Mouse (Mus musculus) hindbrain, embryonic 15.5 days (tissue): ENCODE measurements at regions not wholly inside any gene's neighbourhood (a gene's known extent, or its start where the extent isn't known, plus 50 kb on each side); places are given as distances from the start of the nearest gene placed in this dataset.

ENCODE experiments used
- ATAC-seq: fragments of 200-750 bp; cut with Nextera tagmentation; 2 replicates; pipeline ENCODE4 v1.8.0; 2017; ENCODE audit warnings: low read depth, moderate number of reproducible peaks, moderate TSS enrichment; ENCODE audit not compliant: low FRiP score
- H3K27ac ChIP-seq: fragments of 300-500 bp; sonication (generic); replicated peaks from 2 replicates; pipeline ENCODE4 v1.5.1; 2015; ENCODE audit warnings: mild to moderate bottlenecking, inconsistent platforms
- H3K27me3 ChIP-seq: fragments of 300-500 bp; sonication (generic); 2 replicates; pipeline ENCODE4 v1.6.1; 2015; ENCODE audit warnings: control low read depth, inconsistent platforms
- H3K36me3 ChIP-seq: fragments of 300-500 bp; sonication (generic); 2 replicates; pipeline ENCODE4 v1.6.1; 2015; ENCODE audit warnings: control low read depth, inconsistent platforms
- H3K4me1 ChIP-seq: fragments of 300-500 bp; sonication (generic); replicated peaks from 2 replicates; pipeline ENCODE4 v1.6.1; 2015; ENCODE audit warnings: control low read depth, inconsistent platforms
- H3K4me2 ChIP-seq: fragments of 300-500 bp; sonication (generic); 2 replicates; pipeline ENCODE4 v1.6.1; 2015; ENCODE audit warnings: moderate library complexity, mild to moderate bottlenecking, inconsistent platforms
- H3K4me3 ChIP-seq: fragments of 300-500 bp; sonication (generic); 2 replicates; pipeline ENCODE4 v1.5.1; 2015; ENCODE audit warnings: mild to moderate bottlenecking, inconsistent platforms
- H3K9ac ChIP-seq: fragments of 300-500 bp; sonication (generic); 2 replicates; pipeline ENCODE4 v1.6.1; 2015; ENCODE audit warnings: inconsistent platforms
- H3K9me3 ChIP-seq: fragments of 300-500 bp; sonication (generic); 2 replicates; pipeline ENCODE4 v1.6.1; 2016; ENCODE audit warnings: control low read depth, inconsistent platforms
- WGBS: fragments of 180-500 bp; shearing (Covaris S2); methylation state at CpG from one replicate; pipeline ENCODE4 v1.1.7; 2015; 5-methylcytosine and 5-hydroxymethylcytosine counted together

- H3K27me3 ChIP-seq, result no peaks in the 10 kb centered on the region
- H3K9ac ChIP-seq, result no peak overlapping the region
- H3K36me3 ChIP-seq, result no peaks in the 10 kb centered on the region
- WGBS, result 71% methylated on average over 1 of the region's 1 CpGs
- no peaks in the 10 kb centered on the region for H3K9me3 ChIP-seq
- H3K4me1 ChIP-seq, result no peaks in the 10 kb centered on the region
- no peak overlapping the region for H3K4me2 ChIP-seq
- H3K4me3 ChIP-seq, result no peak overlapping the region
- no peak for ATAC-seq
- H3K27ac ChIP-seq, result no peak overlapping the region
Observed at GRCm38 (mm10) chr8:64472801-64473270, 220.0 kb downstream of the Cpe start.

- H3K9ac ChIP-seq, result no peak overlapping the region
- no peaks in the 10 kb centered on the region for H3K9me3 ChIP-seq
- H3K27me3 ChIP-seq, result no peaks in the 10 kb centered on the region
- no peaks in the 10 kb centered on the region for H3K36me3 ChIP-seq
- 81% methylated on average over 4 of the region's 4 CpGs for WGBS
- H3K4me2 ChIP-seq, result no peak overlapping the region
- H3K27ac ChIP-seq, result no peak overlapping the region
- no peak overlapping the region for H3K4me3 ChIP-seq
- no peaks in the 10 kb centered on the region for H3K4me1 ChIP-seq
- ATAC-seq, result no peak
Observed at GRCm38 (mm10) chr8:64461136-64461535, 231.7 kb downstream of the Cpe start.

GRCm38 (mm10) chr8:64456970-64457369 lies 235.9 kb downstream of the Cpe start:
- H3K27ac ChIP-seq, result no peak overlapping the region
- H3K36me3 ChIP-seq, result no peaks in the 10 kb centered on the region
- H3K4me2 ChIP-seq, result no peak overlapping the region
- H3K9ac ChIP-seq, result no peak overlapping the region
- no peaks in the 10 kb centered on the region for H3K9me3 ChIP-seq
- 59% methylated on average over 5 of the region's 5 CpGs for WGBS
- H3K4me1 ChIP-seq, result no peaks in the 10 kb centered on the region
- H3K27me3 ChIP-seq, result no peaks in the 10 kb centered on the region
- no peak for ATAC-seq
- H3K4me3 ChIP-seq, result no peak overlapping the region

GRCm38 (mm10) chr8:64454736-64455135 lies 238.1 kb downstream of the Cpe start:
- WGBS, result 71% methylated on average over 4 of the region's 4 CpGs
- no peaks in the 10 kb centered on the region for H3K36me3 ChIP-seq
- no peak overlapping the region for H3K4me2 ChIP-seq
- no peak overlapping the region for H3K9ac ChIP-seq
- no peak for ATAC-seq
- no peaks in the 10 kb centered on the region for H3K4me1 ChIP-seq
- H3K27me3 ChIP-seq, result no peaks in the 10 kb centered on the region
- no peak overlapping the region for H3K4me3 ChIP-seq
- H3K27ac ChIP-seq, result no peak overlapping the region
- no peaks in the 10 kb centered on the region for H3K9me3 ChIP-seq

- WGBS, result 82% methylated on average over 3 of the region's 3 CpGs
- no peaks in the 10 kb centered on the region for H3K36me3 ChIP-seq
Observed at GRCm38 (mm10) chr8:64445366-64445765, 239.3 kb upstream of the Tll1 start.

GRCm38 (mm10) chr8:64444429-64444828 lies 238.4 kb upstream of the Tll1 start:
- ATAC-seq, result no peak

More at GRCm38 (mm10) chr8:64445366-64445765, 239.3 kb upstream of the Tll1 start:
- Histone ChIP-seq H3K9me3 (no peaks in the 10 kb centered on the region), H3K4me3 (no peak overlapping the region), H3K27ac (no peak overlapping the region), H3K4me1 (no peaks in the 10 kb centered on the region), H3K4me2 (no peak overlapping the region), H3K9ac (no peak overlapping the region), H3K27me3 (no peaks in the 10 kb centered on the region)
- no peak for ATAC-seq

GRCm38 (mm10) chr8:64438489-64438888 lies 232.4 kb upstream of the Tll1 start:
- no peak for ATAC-seq
- no peak overlapping the region for H3K27ac ChIP-seq
- no peak overlapping the region for H3K9ac ChIP-seq
- no peak overlapping the region for H3K4me2 ChIP-seq
- H3K36me3 ChIP-seq, result no peaks in the 10 kb centered on the region
- no peak overlapping the region for H3K4me3 ChIP-seq
- H3K27me3 ChIP-seq, result no peaks in the 10 kb centered on the region
- WGBS, result 77% methylated on average over 5 of the region's 5 CpGs
- H3K4me1 ChIP-seq, result no peaks in the 10 kb centered on the region
- H3K9me3 ChIP-seq, result no peaks in the 10 kb centered on the region

More at GRCm38 (mm10) chr8:64444429-64444828, 238.4 kb upstream of the Tll1 start:
- Histone ChIP-seq H3K27me3 (no peaks in the 10 kb centered on the region), H3K27ac (no peak overlapping the region), H3K4me3 (no peak overlapping the region), H3K4me1 (no peaks in the 10 kb centered on the region), H3K36me3 (no peaks in the 10 kb centered on the region), H3K4me2 (no peak overlapping the region), H3K9ac (no peak overlapping the region), H3K9me3 (no peaks in the 10 kb centered on the region)
- WGBS, result 90% methylated on average over 5 of the region's 5 CpGs

- Histone ChIP-seq H3K9me3 (no peaks in the 10 kb centered on the region), H3K27me3 (no peaks in the 10 kb centered on the region), H3K4me2 (no peak overlapping the region), H3K27ac (no peak overlapping the region), H3K36me3 (no peaks in the 10 kb centered on the region), H3K4me1 (no peaks in the 10 kb centered on the region), H3K4me3 (no peak overlapping the region), H3K9ac (no peak overlapping the region)
- ATAC-seq, result no peak
- 64% methylated on average over 7 of the region's 7 CpGs for WGBS
Observed at GRCm38 (mm10) chr8:64434648-64435047, 228.6 kb upstream of the Tll1 start.

GRCm38 (mm10) chr8:64422850-64423214 lies 216.8 kb upstream of the Tll1 start:
- no peak for ATAC-seq
- H3K4me3 ChIP-seq, result no peak overlapping the region
- no peaks in the 10 kb centered on the region for H3K9me3 ChIP-seq
- no peak overlapping the region for H3K4me2 ChIP-seq
- peaks cover 15% of the 10 kb centered on the region for H3K4me1 ChIP-seq
- H3K36me3 ChIP-seq, result no peaks in the 10 kb centered on the region
- H3K27me3 ChIP-seq, result no peaks in the 10 kb centered on the region
- WGBS, result 41% methylated on average over 4 of the region's 4 CpGs
- H3K9ac ChIP-seq, result no peak overlapping the region
- no peak overlapping the region for H3K27ac ChIP-seq

GRCm38 (mm10) chr8:64422200-64422849 lies 216.3 kb upstream of the Tll1 start:
- Histone ChIP-seq H3K27me3 (no peaks in the 10 kb centered on the region), H3K9me3 (no peaks in the 10 kb centered on the region), H3K36me3 (no peaks in the 10 kb centered on the region), H3K27ac (0 out of 2 replicates have a peak overlapping the region, but pooled peaks have one; percentile 5), H3K4me3 (no peak overlapping the region), H3K9ac (no peak overlapping the region), H3K4me1 (peaks cover 15% of the 10 kb centered on the region), H3K4me2 (0 out of 2 replicates have a peak overlapping the region, but pooled peaks have one; percentile 15)
- ATAC-seq, result peak; percentile 45; the same call in 1 of the 2 replicates
- WGBS, result 12% methylated on average over 8 of the region's 8 CpGs

- 0 out of 2 replicates have a peak overlapping the region, but pooled peaks have one; percentile 5 for H3K27ac ChIP-seq
- no peaks in the 10 kb centered on the region for H3K36me3 ChIP-seq
- 50% methylated on average over 6 of the region's 6 CpGs for WGBS
- peaks cover 15% of the 10 kb centered on the region for H3K4me1 ChIP-seq
- H3K9ac ChIP-seq, result no peak overlapping the region
- 0 out of 2 replicates have a peak overlapping the region, but pooled peaks have one; percentile 15 for H3K4me2 ChIP-seq
- H3K4me3 ChIP-seq, result no peak overlapping the region
- peak; percentile 54; the same call in 1 of the 2 replicates for ATAC-seq
- no peaks in the 10 kb centered on the region for H3K9me3 ChIP-seq
- no peaks in the 10 kb centered on the region for H3K27me3 ChIP-seq
Observed at GRCm38 (mm10) chr8:64421502-64422199, 215.6 kb upstream of the Tll1 start.

- H3K4me3 ChIP-seq, result no peak overlapping the region
- peak overlapping the region; percentile 16; the same call in 1 of the 2 replicates for H3K4me2 ChIP-seq
- no peak overlapping the region for H3K27ac ChIP-seq
- 0 out of 2 replicates have a peak, but pooled peaks have one; percentile 77 for ATAC-seq
- 45% methylated on average over 15 of the region's 15 CpGs for WGBS
- 0 out of 2 replicates have a peak, but pooled peaks cover 2% of the 10 kb centered on the region for H3K27me3 ChIP-seq
- no peaks in the 10 kb centered on the region for H3K9me3 ChIP-seq
- H3K4me1 ChIP-seq, result 0 out of 2 replicates have a peak, but pooled peaks cover 8% of the 10 kb centered on the region
- H3K36me3 ChIP-seq, result no peaks in the 10 kb centered on the region
- no peak overlapping the region for H3K9ac ChIP-seq
Observed at GRCm38 (mm10) chr8:64412488-64413188, 206.6 kb upstream of the Tll1 start.
